Mouse (Mus musculus) gastrocnemius, adult 18-20 months (tissue): ENCODE measurements around the gene Nucks1. TPM values are rescaled to one million over a fixed set of nuclear protein-coding genes. Genes with fewer than 3 reads are reported as not detected.

ENCODE experiments used
- DNase-seq: peaks from one replicate; pipeline ENCODE4 v3.0.0; 2021; ENCODE audit warnings: low spot score
- total RNA-seq, 2 experiments: library from RNA; stranded (reverse); gene quantifications; 2 replicates each; pipeline ENCODE4 v1.2.3; 2021

Nucks1 gene
- total RNA-seq, 2 experiments from 2014 or later: 65.8 to 72.3 TPM

DNA sequence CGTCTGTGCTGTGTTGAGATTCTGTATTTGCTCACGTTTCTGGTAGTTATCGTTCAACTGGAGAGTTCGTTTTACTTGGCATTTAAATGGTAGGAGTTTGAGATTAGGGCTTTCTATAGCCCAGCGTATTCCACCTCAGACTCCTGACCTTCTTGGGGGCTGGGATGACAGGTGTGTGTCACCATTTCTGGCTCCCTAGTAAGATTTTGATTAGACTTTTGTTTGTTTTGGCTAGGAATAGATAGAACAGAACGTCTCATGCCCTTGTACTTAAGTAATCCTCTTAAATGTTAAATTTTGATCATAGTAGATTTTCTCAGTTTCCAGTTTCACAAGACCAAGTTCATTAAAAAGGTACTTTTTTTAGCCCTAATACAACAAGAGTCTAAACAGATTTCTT lies 7.3 kb downstream of the Nucks1 start:
- DNase-seq: no peak

DNA sequence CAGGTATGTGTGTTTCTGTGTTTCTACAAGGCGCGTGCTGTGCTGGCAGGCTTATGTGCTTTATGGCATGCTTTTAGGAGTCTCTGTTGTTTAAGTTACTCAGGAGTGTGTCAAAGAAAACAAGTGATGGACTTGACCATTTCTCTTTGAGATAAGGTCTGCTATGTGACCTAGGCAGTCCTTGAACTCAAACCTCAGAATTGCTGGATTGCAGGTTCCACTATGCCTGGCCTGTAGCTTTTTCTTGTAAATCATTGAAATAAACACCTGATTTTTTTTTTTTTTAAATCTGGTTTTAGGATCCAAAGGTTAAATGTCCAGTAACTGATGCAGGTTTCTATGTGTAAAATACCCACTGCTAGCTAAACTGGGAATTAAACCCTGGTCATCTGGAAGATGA lies 8.7 kb downstream of the Nucks1 start:
- no peak for DNase-seq

DNA sequence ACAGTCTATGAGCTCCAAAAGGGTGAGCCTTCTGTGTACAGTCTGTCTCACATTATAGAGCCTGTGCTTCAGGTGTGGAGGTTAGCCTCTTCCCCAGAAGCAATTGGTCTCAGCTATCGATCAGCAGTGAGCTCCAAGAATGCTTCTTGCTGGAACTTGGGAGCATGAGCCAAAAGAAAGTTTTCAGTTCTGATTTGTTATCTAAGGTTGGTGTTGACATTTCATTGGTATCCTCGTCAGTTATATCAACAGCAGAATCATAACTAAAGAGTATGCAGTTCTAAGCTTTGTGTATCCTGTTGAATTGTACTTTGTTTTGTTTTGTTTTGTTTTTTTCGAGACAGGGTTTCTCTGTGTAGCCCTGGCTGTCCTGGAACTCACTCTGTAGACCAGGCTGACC lies 11.8 kb downstream of the Nucks1 start:
- no peak for DNase-seq

DNA sequence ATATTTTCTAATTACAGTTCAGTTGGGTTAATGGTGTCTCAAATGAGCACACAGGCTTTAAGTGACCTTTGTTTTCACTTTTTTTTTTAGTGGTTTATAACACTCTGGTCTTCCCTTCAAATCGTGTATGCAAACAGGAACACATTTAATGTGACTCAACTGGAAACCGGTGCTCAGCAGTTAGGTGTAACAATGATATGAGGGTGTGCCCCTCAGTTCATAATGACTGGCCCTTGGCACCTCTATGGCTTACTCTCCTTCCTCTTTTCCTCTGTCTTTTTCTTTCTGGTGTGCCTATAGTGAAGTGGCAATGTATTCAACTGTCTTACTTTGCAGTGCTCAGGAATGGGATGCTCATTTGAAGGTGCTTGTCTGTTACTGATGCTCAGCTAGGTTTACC lies 23.1 kb downstream of the Nucks1 start:
- no peak for DNase-seq

DNA sequence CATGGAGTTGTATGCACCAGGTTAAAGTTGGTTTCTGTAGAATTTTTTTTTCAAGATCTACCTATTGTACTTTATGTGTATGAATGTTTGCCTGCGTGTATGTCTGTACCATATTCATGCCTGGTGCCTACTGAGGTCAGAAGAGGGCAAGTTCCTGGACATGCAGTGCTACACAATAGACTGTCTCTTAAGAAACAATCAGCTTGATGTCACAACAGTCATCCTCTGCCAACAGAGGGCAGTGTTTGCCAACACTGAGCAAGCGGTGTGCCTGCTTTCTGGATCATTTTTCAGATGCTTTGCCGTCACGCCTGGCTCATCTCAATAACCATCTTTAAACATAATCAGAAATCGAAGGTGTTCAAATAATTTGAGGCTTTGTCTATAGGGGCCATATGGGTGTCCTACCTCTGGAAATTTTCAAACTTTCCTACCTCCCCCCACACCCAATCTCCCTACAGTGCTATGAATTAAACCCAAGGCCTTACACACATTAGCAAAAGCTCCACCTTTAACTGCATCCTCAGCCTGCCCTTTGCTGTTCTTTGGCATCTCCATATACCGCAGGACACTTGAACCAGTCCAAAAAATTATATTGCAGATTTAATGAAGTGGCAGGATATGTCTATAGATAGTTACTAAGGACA lies 27.4 kb downstream of the Nucks1 start:
- DNase-seq: peak; percentile 49

DNA sequence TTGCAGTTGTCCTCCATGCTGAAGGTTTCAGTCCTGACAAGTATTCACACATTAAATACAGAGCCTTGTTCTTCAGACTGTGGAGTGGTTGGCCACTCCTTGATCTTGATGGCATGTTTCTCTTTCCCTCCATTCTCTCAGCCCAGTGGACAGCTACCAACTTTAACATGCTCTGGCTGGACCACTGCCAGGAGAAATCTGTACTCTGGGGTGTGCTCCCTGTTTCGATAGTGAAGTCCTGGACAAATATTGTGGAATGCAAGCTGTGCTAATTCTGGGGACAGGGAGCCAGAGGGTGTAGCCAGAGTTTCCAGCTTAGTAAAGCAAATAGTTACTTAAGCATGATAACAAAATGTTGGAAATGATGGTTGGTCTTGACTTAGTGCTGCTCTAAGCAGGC lies 28.5 kb downstream of the Nucks1 start:
- no peak for DNase-seq

DNA sequence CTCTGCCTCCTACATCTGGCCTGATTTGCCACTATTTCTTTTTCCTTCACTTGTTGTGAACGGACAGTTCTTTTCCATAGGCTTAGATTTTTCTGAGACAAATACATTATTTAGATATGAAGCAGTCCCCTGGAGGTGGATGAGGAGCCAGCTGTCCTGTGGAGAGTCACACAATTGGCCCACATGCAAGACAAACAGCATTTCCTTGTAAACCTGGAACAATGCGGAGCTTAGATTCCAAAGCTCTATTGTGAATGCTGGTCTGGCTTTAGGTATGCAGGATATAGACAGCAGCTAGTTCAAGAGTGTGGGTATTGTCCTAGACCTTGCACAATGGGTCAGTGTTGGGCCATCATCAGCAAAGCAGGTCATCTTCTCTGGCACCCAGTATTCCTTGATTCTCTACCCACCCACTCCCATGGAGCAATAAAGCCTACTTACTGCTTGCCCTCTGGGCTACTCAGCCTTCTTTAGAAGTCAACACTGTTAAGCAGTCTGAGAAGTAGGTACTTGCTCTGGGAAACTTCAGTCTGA lies 30.4 kb downstream of the Nucks1 start:
- no peak for DNase-seq

DNA sequence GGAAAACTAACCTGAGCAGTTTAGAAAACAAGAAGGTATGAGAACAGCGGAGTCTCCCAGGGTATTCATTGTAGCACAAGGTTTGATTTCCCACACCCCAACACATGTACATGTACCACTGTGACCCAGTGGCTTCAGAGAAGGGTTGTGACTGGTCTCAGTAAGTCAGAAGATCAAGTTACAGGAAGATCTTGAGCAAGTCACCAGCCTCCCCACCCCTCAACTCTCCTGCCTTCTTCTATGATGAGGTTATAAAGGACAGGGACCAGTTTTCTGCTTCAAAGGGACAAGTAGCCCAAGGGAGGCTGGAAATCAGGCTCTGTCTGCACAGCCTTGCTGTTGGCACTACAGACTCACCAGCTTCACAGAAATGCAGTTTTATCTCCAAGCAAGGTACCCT lies 31.2 kb downstream of the Nucks1 start:
- no peak for DNase-seq

DNA sequence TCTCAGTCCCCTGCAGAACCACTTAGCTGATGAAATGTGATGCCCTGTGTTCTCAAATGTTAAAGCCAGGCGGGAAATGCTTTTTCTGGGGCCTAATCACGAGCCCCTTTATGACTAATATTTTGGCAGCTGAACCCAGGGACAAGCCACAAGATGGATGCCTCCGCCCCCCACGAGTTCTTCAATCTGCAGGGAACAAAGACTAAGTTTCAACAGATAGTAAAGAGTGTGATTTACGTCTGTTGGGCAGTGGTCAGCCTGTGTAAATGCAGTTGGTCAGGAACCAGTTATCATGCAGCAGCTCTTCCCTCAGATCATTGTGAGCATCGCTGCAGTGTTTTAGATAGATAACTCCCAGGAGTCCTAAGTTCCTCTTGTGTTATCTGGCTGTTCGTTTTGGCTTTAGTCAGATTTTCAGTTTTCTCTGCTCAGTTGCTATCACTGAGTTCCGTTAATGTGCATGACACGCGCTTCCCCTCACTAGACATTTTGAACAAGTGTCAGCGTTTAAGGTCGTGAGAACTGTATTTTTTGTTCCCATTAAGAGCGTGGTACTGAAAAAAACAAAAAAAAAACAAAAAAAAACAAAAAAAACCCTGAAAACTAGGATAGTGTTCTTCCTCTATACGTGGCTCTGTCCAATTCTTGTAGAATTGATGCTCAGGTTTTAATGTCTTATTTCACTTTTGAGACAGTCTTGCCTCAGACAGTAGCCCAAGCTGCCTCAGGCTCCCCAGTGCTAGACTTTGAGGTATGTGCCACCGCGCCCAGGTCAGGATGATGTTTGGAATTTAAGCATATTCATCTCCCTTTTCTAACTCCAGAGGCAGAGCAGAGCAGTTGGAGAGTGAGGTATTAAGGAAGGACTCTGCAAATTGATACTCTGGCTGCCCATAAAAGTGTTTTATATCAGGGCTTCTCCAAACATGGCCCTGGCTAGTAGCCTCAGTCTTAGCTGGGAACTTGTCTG lies 32.6 kb downstream of the Nucks1 start:
- DNase-seq: no peak

DNA sequence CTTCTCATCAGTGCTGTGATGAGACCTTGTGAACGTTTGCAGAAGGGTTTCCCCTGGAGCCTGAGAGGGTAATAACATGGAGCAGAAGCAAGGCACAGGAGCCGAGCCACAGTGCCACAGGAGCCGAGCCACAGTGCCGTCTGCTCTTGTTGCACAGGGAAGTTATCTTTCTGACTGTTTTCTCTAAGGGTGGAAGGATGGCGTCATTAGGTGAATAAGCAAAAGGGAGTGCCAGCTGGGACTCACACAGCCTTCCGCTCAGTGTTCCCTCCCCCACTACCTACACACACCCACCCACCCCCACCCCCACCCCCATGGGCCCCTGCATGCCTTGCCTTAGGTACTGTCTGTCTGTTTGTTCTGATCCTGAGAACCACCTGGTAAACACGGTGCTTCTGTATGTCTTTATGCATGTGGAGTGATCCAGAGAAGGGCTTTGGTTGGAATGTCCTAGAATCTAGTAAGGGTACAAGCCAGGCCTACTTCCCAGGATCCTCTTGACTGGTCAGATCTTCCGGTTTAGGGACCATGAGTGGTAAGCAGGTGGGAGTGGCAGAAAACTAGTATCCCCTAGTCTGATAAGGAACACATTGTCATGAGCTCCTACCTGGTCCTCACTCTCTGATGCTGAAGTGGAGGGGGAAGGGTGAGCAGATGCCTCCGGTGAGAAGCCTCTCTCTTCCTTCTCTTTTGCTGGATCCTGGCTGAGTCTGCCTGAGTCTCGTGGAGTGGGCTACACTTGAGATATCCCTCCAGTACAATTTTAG lies 35.5 kb downstream of the Nucks1 start:
- DNase-seq: no peak

DNA sequence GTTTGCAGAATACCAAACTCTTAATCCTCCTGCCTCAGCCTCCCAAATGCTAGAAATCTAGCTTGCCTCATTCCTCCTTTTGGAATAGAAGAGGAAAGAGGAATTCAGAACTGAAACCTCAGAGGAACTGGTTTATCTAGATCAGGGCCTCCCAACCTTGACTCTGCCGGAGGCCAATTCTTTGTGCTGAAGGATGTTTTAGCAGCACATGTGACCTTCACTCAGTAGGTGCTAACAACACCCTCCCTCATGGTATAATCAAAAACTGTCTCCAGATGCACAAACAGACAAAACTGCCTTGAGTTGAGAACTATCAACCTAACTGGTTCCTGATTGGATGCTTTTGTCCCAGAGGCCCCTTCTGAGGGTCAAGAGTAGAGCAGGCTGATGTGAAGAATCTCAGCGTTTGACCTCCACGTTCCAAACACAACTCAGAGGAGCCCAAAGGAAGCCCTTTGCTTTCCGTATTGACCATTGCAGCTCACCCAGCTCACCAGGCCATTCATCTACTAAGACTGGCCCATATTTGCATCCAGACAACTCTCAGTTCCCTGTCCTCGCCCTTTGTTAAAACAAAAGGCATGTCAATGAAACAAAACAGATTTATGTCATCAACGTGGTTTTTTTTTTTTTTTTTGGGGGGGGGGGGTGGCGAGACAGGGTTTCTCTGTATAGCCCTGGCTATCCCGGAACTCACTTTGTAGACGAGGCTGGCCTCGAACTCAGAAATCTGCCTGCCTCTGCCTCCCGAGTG lies 36.3 kb downstream of the Nucks1 start:
- no peak for DNase-seq

DNA sequence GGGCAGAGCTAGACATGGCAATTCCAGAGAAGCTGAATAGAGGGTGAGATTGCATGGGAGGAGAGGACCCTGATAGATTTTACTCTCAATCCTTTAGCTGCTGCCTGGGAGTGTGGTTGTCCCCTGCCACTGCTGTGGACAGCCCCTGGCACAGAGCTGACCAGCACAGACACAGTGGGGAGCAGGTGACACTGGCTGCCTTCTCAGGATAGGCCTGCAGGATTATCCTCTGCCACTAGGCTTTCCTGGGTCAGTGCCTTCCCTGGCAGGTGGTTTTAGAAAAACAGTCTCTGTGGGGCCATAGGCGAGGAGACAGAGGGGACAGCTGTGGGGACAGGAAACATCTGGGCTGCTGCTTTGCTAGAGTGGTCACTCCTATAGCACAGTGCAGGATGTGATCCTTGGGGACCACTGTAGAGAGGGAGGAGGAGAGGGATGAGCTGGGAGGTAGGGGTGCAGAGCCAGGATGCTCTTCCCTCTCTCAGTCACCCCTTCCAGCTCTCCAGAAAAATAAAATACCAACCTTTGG lies 37.7 kb downstream of the Nucks1 start:
- no peak for DNase-seq

DNA sequence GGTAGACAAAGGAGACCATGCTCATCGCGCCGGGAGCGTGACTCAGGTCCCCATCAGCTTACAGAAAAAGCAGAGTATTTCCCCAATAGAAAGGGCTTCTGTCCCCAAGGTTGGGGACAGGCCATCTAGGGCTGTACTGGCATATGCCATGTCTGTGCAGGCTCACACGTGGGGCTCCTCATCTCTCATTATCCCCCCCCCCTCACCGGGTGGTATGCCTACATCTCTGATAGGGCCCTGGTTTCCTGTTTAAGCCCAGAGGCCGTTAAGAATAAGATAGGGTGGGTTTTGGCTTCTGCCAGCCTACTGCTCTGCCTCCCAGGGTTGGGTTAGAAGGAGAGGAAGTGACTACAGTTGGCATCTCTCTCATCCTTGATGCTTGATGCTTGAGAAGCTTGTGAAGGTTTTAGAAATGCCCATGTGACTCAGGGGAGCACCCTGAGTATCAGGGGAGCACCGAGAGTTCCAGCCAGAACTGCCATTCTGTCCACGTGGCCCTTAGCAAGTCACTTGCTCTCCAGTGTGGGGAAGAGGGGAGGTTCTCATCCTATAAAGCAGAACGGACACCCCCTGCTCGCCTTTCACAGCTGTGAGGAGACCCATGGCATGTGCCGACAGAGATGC lies 44.0 kb downstream of the Nucks1 start:
- no peak for DNase-seq

DNA sequence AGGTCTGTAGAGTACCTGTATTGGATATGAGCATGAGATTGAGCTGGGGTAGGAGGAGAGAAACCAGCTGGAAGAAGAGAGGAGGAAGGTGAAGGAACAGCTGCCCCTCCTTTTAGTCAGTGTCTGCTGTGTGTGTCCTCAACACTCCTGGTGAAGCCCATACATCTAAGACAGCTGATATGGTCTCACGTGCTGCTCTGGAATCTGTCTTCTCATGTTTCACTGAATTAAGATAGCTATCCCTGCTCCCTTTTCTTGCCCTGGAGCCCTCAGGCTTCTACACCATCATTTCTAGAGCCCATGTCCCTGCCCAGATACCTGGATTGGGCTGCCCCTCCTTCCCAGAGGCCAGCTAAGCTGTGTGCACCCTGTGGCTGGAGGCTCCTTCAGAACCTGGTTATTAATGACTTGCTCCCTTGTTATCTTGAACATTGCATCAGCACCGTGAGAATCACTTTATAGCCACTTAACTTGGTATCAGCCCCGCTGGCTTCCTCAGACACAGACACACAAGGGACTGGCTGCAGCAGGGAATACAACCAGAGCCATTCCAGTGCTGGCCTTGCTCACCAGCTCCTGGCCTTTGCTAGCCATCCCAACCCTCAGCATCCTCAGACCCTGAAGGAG lies 44.9 kb downstream of the Nucks1 start:
- no peak for DNase-seq

DNA sequence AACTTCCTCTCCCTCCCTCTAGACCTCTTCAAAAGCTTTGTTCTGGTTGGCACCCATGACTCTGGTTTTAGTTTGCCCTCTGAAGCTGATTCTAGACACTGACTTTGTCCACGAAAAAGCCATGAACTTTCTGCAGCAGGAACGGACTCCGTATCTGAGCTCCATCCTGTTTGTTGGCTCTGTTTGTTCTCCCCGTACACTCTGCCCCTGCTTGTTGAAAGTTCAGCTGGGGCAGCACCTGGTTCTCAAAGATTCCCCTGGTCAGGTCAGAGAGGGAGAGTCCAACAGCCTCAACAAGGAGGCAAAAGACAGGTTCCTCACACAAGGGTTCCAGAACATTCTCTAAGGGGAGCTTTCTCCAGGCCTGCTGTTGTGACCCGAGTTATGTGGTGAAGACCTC lies 47.1 kb downstream of the Nucks1 start:
- DNase-seq: no peak

DNA sequence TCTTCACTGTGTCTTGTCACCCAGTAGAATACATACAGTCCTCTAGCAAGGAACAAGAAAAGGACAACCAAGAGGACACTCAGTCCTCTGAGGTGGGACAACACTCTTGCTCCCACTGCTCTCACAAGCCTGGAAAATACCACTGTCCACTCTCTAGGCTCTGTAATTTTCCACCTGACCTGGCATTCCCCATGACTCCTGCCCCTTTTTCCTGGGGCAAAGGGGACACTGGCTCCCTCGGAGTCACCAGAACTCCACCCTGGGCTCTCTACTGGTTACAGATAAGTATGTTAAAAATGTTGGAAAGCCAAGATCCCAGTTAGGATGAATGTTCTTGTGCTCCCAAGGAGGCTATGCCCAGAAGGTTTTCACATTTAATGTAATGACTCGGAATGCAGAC lies 50.7 kb downstream of the Nucks1 start:
- DNase-seq: no peak

DNA sequence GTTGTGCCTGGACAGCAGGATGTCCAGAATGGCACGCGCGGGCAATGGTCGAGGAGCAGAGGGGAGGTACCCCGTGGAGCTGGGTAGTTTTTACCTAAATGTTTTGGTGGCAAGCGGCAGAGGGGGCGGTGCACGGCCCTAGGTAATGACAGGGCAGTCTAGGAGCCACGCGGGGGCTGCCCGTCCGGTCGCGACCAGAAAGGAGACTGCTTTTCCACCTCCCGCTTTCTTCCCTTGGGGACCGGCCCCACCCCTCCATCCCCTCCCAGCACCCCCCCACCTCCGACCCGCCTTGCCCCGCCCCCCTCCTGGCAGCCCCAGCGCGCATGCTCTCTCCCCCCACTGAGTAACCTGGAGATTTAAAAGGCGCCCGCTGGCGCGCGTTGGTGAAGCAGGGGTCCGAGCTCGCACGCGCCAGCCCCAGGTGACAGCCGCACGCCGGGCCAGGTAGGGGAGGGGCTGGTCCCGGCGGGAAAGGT lies 52.3 kb downstream of the Nucks1 start, which contains the start of gene Slc45a3:
Slc45a3 (plus strand) TSS at position 362 of the 479 bp plus-strand sequence.
- DNase-seq: no peak

DNA sequence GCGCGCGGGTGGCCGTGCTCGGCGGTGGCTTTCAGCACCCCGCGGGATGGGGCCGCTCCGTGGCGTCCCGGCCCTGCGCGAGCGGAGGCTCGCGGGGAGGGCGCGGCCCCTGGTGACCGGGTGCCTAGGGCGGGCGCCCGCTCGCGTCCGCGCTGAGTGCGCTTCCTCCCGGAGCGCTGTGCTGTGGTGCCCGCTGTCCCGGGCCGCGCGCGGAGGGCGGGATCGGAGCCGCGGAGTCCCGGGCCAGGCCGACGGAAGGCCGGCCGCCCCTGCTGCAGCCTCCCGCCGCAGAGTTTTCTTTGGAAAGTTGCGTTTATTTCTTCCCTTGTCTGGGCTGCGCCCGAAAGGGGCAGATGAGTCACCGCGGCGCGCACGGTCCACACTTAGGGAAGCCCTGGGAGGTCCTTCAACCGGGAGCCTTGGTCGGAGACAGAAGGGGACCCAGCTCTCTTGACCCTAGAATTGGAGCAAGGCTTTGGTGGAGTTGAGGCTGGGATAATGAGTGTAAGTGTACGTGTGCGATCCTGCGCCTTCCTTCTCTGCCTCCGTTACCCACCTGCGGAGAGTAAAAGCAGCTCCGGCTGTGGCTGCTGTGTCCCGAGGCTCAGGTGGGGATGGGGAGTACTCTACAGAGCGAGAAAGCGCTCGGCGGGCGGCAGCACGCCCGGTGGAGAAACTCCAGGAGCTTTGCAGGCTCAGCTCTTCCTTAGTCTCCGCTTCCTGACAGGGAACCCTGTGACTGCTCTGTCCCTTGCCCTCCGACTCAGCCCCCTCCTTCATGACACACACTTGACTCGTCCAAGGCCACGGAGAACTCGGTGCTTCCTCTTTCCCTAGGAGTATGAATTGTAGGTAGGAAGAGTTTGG lies 53.0 kb downstream of the Nucks1 start:
- no peak for DNase-seq

DNA sequence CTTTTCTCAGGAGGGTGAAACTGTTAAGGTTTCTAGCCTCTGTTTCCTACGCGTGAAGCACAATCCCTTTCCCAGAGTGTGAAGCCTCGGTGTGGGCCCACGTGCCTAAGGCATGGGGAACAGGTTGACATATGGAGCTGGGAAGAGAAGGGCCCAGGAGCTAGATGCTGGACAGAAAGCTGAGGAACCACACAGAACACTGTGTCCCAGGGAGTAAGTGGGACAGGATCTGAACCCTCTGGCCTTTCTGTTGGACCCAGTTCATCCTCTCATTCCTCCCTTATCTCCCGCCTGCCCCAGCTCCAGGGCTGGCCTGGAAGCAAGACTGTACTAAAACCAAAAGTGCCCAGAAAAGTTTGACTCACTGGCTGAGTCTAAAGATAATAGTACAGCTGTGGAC lies 53.8 kb downstream of the Nucks1 start:
- DNase-seq: no peak
